Mouse (Mus musculus) liver, embryonic 13.5 days (tissue): ENCODE data around the gene Gm20503. TPM values are rescaled to one million over a fixed set of nuclear protein-coding genes. Genes with fewer than 3 reads are reported as not detected.

Experiments used
- ATAC-seq: fragments of 200-750 bp; cut with Nextera tagmentation; 2 replicates; pipeline ENCODE4 v1.8.0; 2017; ENCODE audit warnings: low read depth, mild to moderate bottlenecking, moderate number of reproducible peaks, moderate library complexity
- DNase-seq: peaks from one replicate; pipeline ENCODE4 v3.0.0; 2022
- H3K27ac ChIP-seq: fragments of 300-500 bp; sonication (generic); 2 replicates; pipeline ENCODE4 v1.5.1; 2015; ENCODE audit warnings: moderate library complexity, mild to moderate bottlenecking, inconsistent platforms
- H3K27me3 ChIP-seq: fragments of 300-500 bp; sonication (generic); 2 replicates; pipeline ENCODE4 v1.6.1; 2015; ENCODE audit warnings: mild to moderate bottlenecking, inconsistent platforms
- H3K36me3 ChIP-seq: fragments of 300-500 bp; sonication (generic); 2 replicates; pipeline ENCODE4 v1.6.1; 2015; ENCODE audit warnings: mild to moderate bottlenecking, inconsistent platforms
- H3K4me1 ChIP-seq: fragments of 300-500 bp; sonication (generic); replicated peaks from 2 replicates; pipeline ENCODE4 v1.6.1; 2015; ENCODE audit warnings: inconsistent platforms
- H3K4me2 ChIP-seq: fragments of 300-500 bp; sonication (generic); 2 replicates; pipeline ENCODE4 v1.6.1; 2015; ENCODE audit warnings: inconsistent platforms, mild to moderate bottlenecking, moderate library complexity
- H3K4me3 ChIP-seq: fragments of 300-500 bp; sonication (generic); replicated peaks from 2 replicates; pipeline ENCODE4 v1.5.1; 2015; ENCODE audit warnings: mild to moderate bottlenecking, inconsistent platforms
- H3K9ac ChIP-seq: fragments of 300-500 bp; sonication (generic); 2 replicates; pipeline ENCODE4 v1.6.1; 2015; ENCODE audit warnings: mild to moderate bottlenecking, inconsistent platforms
- H3K9me3 ChIP-seq: fragments of 300-500 bp; sonication (generic); replicated peaks from 2 replicates; pipeline ENCODE4 v1.6.1; 2016; ENCODE audit warnings: inconsistent platforms
- WGBS: fragments of 180-500 bp; shearing (Covaris S2); methylation state at CpG from one replicate; pipeline ENCODE4 v1.1.7; 2015; ENCODE audit not compliant: insufficient replicate concordance; 5-methylcytosine and 5-hydroxymethylcytosine counted together
- polyA plus RNA-seq: library from polyadenylated mRNA; unstranded; fragments of >200 nt; fragmentation: Nextera tagmentation; extraction: Ambion mirVana; gene quantifications from 2 replicates; pipeline ENCODE4 v1.2.1, GENCODE M21; 2015

Gene Gm20503
- polyA plus RNA-seq, 1 experiment from 2014 or later: 9.3 TPM

GRCm38 (mm10) chr4:59040397-59041287 is 37.6 kb downstream of the Gm20503 start:
- Histone ChIP-seq H3K27ac (no peak overlapping the region), H3K36me3 (peaks cover 3% of the 10 kb centered on the region; the same call in 1 of the 2 replicates)
- ATAC-seq: no peak

GRCm38 (mm10) chr4:59043074-59043473 is 40.1 kb downstream of the Gm20503 start:
- no peak overlapping the region for H3K9ac ChIP-seq
- H3K4me1 ChIP-seq: no peaks in the 10 kb centered on the region
- H3K9me3 ChIP-seq: no peaks in the 10 kb centered on the region
- H3K4me2 ChIP-seq: no peak overlapping the region
- ATAC-seq (no peak), DNase-seq (no peak)
- WGBS: 82% methylated on average over 5 of the region's 5 CpGs
- peaks cover 3% of the 10 kb centered on the region; the same call in 1 of the 2 replicates for H3K36me3 ChIP-seq
- no peak overlapping the region for H3K27ac ChIP-seq
- H3K4me3 ChIP-seq: no peak overlapping the region
- no peaks in the 10 kb centered on the region for H3K27me3 ChIP-seq

More at GRCm38 (mm10) chr4:59040397-59041287, 37.6 kb downstream of the Gm20503 start:
- WGBS: 74% methylated on average over 11 of the region's 11 CpGs
- H3K27me3 ChIP-seq: no peaks in the 10 kb centered on the region
- H3K9me3 ChIP-seq: no peaks in the 10 kb centered on the region
- peaks cover 13% of the 10 kb centered on the region for H3K4me1 ChIP-seq
- H3K9ac ChIP-seq: no peak overlapping the region
- no peak overlapping the region for H3K4me2 ChIP-seq
- H3K4me3 ChIP-seq: no peak overlapping the region
- no peak for DNase-seq

- Histone ChIP-seq H3K36me3 (peaks cover 3% of the 10 kb centered on the region; the same call in 1 of the 2 replicates), H3K4me2 (no peak overlapping the region), H3K27me3 (no peaks in the 10 kb centered on the region), H3K27ac (no peak overlapping the region), H3K4me1 (no peaks in the 10 kb centered on the region), H3K9ac (no peak overlapping the region), H3K9me3 (no peaks in the 10 kb centered on the region), H3K4me3 (no peak overlapping the region)
- DNase-seq: no peak
- whole genome bisulfite sequencing: 72% methylated on average over 6 of the region's 6 CpGs
- no peak for ATAC-seq
Observed at GRCm38 (mm10) chr4:59043891-59044290, 40.9 kb downstream of the Gm20503 start.

- H3K27ac ChIP-seq: no peak overlapping the region
- H3K4me2 ChIP-seq: no peak overlapping the region
- no peak overlapping the region for H3K9ac ChIP-seq
- H3K9me3 ChIP-seq: no peaks in the 10 kb centered on the region
- no peaks in the 10 kb centered on the region for H3K4me1 ChIP-seq
- WGBS: 43% methylated on average over 3 of the region's 3 CpGs
- no peaks in the 10 kb centered on the region for H3K27me3 ChIP-seq
- H3K36me3 ChIP-seq: no peaks in the 10 kb centered on the region
- no peak overlapping the region for H3K4me3 ChIP-seq
- no peak for ATAC-seq
- DNase-seq: no peak
Observed at GRCm38 (mm10) chr4:59047222-59047621, 44.2 kb downstream of the Gm20503 start.

- no peak for ATAC-seq
- no peak for DNase-seq
- 46% methylated on average over 1 of the region's 1 CpGs for WGBS
- Histone ChIP-seq H3K4me3 (no peak overlapping the region), H3K36me3 (no peaks in the 10 kb centered on the region), H3K27ac (no peak overlapping the region), H3K27me3 (no peaks in the 10 kb centered on the region), H3K9me3 (no peaks in the 10 kb centered on the region), H3K4me2 (no peak overlapping the region), H3K4me1 (no peaks in the 10 kb centered on the region), H3K9ac (no peak overlapping the region)
Observed at GRCm38 (mm10) chr4:59051081-59051480, 48.1 kb downstream of the Gm20503 start.

- H3K36me3 ChIP-seq: no peaks in the 10 kb centered on the region
- no peaks in the 10 kb centered on the region for H3K4me1 ChIP-seq
- WGBS: 67% methylated on average over 3 of the region's 3 CpGs
- DNase-seq (no peak), ATAC-seq (no peak)
- H3K9ac ChIP-seq: no peak overlapping the region
- H3K27ac ChIP-seq: no peak overlapping the region
- no peak overlapping the region for H3K4me2 ChIP-seq
- H3K4me3 ChIP-seq: no peak overlapping the region
- no peaks in the 10 kb centered on the region for H3K27me3 ChIP-seq
- H3K9me3 ChIP-seq: no peaks in the 10 kb centered on the region
Observed at GRCm38 (mm10) chr4:59057929-59058328, 54.9 kb downstream of the Gm20503 start.

DNA sequence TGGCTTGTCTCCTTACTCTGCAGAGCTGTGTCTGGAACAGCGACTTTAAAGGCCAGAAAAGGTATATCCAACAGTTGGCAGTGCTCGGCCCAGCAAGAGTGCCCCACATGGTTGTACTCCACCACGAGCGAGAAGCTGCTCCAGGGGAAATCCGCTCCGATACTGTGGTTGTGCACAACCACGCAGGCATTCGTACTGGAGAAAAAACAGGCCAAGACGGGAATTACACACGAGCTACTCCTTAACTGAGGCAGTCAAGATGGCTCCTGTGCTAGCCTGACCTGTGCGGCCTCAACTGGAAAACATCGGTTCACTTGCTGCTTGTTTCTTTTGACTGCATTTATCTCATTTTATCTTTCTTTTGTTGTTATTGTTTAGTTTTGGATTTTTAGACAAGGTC is 59.5 kb downstream of the Gm20503 start:
- Histone ChIP-seq H3K4me1 (no peaks in the 10 kb centered on the region), H3K36me3 (no peaks in the 10 kb centered on the region), H3K27me3 (no peaks in the 10 kb centered on the region), H3K4me3 (no peak overlapping the region), H3K27ac (no peak overlapping the region), H3K9ac (no peak overlapping the region), H3K9me3 (no peaks in the 10 kb centered on the region), H3K4me2 (no peak overlapping the region)
- DNase-seq (no peak), ATAC-seq (no peak)
- WGBS: 74% methylated on average over 12 of the region's 12 CpGs

GRCm38 (mm10) chr4:59069276-59069675 is 66.3 kb downstream of the Gm20503 start:
- no peaks in the 10 kb centered on the region for H3K4me1 ChIP-seq
- DNase-seq: no peak
- no peak overlapping the region for H3K9ac ChIP-seq
- no peaks in the 10 kb centered on the region for H3K36me3 ChIP-seq
- no peak overlapping the region for H3K4me3 ChIP-seq
- no peak overlapping the region for H3K4me2 ChIP-seq
- H3K27me3 ChIP-seq: no peaks in the 10 kb centered on the region
- 49% methylated on average over 3 of the region's 3 CpGs for WGBS
- H3K27ac ChIP-seq: no peak overlapping the region
- H3K9me3 ChIP-seq: no peaks in the 10 kb centered on the region
- no peak for ATAC-seq

DNA sequence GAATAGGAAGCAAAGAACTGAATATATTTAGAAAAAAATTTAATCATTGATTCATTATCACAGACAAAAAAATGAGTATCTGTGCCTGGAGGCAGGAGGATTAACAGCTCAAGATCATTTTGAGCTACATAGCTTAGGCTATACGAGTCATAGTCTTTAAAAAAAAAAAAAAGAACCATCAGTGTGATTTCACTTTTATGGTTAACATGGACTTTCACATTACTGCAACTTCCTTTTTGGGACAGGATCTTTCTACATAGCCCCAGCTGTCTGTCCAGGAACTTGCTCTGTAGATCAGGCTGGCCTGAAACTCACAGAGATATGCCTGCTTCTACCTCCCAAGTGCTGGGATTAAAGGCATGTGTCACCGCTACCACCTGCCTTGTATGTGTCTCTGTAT is 80.4 kb downstream of the Gm20503 start:
- no peaks in the 10 kb centered on the region for H3K4me1 ChIP-seq
- H3K9ac ChIP-seq: no peak overlapping the region
- H3K4me3 ChIP-seq: no peak overlapping the region
- 61% methylated on average over 2 of the region's 2 CpGs for WGBS
- H3K36me3 ChIP-seq: no peaks in the 10 kb centered on the region
- H3K27me3 ChIP-seq: no peaks in the 10 kb centered on the region
- H3K9me3 ChIP-seq: no peaks in the 10 kb centered on the region
- DNase-seq (no peak), ATAC-seq (no peak)
- no peak overlapping the region for H3K4me2 ChIP-seq
- H3K27ac ChIP-seq: no peak overlapping the region

DNA sequence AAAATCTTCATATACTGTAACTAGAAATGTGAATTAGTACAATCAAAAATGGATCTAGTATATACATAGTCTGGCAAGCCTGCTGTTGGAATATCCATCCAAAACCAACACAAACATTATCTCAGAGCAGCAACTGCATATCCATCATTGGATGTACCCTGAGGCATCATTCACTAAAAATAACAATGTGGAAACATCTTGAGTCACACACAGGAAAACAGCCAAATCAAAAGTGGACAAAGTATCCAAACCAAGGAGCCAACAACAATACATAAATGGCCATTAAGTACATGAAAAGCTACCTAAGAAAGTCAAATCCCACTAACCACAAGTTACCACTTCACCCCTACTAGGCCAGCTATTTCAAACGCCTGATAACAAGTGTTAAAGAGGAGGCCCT is 86.4 kb downstream of the Gm20503 start:
- 0 out of 2 replicates have a peak, but pooled peaks cover 3% of the 10 kb centered on the region for H3K4me1 ChIP-seq
- H3K9me3 ChIP-seq: no peaks in the 10 kb centered on the region
- no peak overlapping the region for H3K9ac ChIP-seq
- no peaks in the 10 kb centered on the region for H3K36me3 ChIP-seq
- H3K4me2 ChIP-seq: no peak overlapping the region
- DNase-seq (no peak), ATAC-seq (no peak)
- H3K27me3 ChIP-seq: no peaks in the 10 kb centered on the region
- no peak overlapping the region for H3K27ac ChIP-seq
- WGBS: 10% methylated on average over 1 of the region's 1 CpGs
- no peak overlapping the region for H3K4me3 ChIP-seq
